ENCODE assay signal across 11 mouse cellular contexts in the genomic region with DNA sequence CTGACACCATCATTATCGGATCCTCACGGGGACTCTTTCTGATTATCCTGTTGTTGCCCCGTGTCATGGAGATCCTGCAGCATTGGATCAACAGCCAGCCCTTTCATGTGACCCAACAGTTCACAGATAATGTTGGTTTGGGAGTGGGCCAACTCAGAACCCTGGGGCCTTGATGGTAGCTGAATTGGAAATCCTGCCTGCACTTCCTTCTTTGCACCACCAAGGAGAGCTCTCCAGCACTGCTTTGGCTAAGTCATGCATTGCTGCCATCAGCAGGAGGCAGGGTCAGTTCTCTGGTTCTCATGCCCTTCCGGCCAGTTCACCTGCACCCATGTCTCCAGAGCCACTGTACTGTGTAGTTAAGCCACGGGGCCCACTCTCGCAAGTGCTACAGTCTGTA.
A peak's percentile ranks its signal among the peaks of the same experiment; 100 is the strongest.
DNase-seq lines count a peak whose midpoint lies in the region; ATAC-seq and TF ChIP-seq lines count a peak whose summit lies in the region.
"Had no signal": no experiment of that assay in that cellular context is flagged by ENCODE, and none has a peak within 500 bp of the region (broad histone marks: within the 10 kb centered on the region; RNA-seq: fewer than 3 reads in every experiment).

No protein-coding gene starts in this region.

- CTCF ChIA-PET in Patski (lab: Charles Lee) = interaction anchor here (0.9 kb wide), 1 partner anchor 8 kb away, joined by 3 read pairs; no protein-coding TSS in a partner anchor

- POLR2A ChIA-PET in Patski (lab: Charles Lee) = interaction anchor here (0.6 kb wide), 1 partner anchor 28 kb away, joined by 3 read pairs; no protein-coding TSS in a partner anchor

- peak; percentile 78 for DNase-seq in heart, adult 11 months
- no peak for DNase-seq in heart, adult 9 months (ENCODE audit: low spot score in 2 of 2)
- DNase-seq in lung, embryonic 14.5 days = peak; percentile 21
- DNase-seq in lung, adult 2 months = no peak
- no peak for DNase-seq in Patski (ENCODE audit: low read depth, low spot score)
- peak; percentile 27 for DNase-seq in kidney, adult 9 months
- DNase-seq in right cerebral cortex, adult 2 months (ENCODE audit: low spot score in 2 of 2) = no peak
- no peak for DNase-seq in layer of hippocampus, postnatal 25 days (ENCODE audit: extremely low spot score in 1 of 2, low spot score in 1 of 2)

- H3K27ac ChIP-seq in lung, embryonic 14.5 days (ENCODE audit: low read depth) = no peak overlapping the region
- H3K27ac ChIP-seq: heart, embryonic 15.5 days had no signal

- ATAC-seq in lung, embryonic 14.5 days (ENCODE audit: insufficient read depth) = peak; percentile 35; the same call in 1 of the 2 replicates
- ATAC-seq in Patski = peak; percentile 21
- ATAC-seq: inflammation-experienced regulatory T-cells, adult 6 months had no signal

- H3K9me3 ChIP-seq in lung, embryonic 14.5 days (ENCODE audit: low read depth, low read length) = no peaks in the 10 kb centered on the region
- H3K9me3 ChIP-seq: heart, embryonic 15.5 days had no signal

- H3K4me2 ChIP-seq in lung, embryonic 14.5 days = no peak overlapping the region
- H3K4me2 ChIP-seq: heart, embryonic 15.5 days; liver, embryonic 11.5 days had no signal

- no peak overlapping the region for H3K4me3 ChIP-seq in lung, embryonic 14.5 days (ENCODE audit: low read depth, low read length)
- H3K4me3 ChIP-seq in lung, adult 2 months (replicated peaks; ENCODE audit: extremely low read depth, low read depth, low read length) = no peak overlapping the region
- H3K4me3 ChIP-seq: heart, embryonic 15.5 days had no signal

- no peaks in the 10 kb centered on the region for H3K27me3 ChIP-seq in lung, embryonic 14.5 days (ENCODE audit: insufficient read depth, low read length)
- peaks cover 5% of the 10 kb centered on the region for H3K27me3 ChIP-seq in Patski
- H3K27me3 ChIP-seq: heart, embryonic 15.5 days had no signal

- in situ Hi-C loops in Patski (cut with MboI; ENCODE audit: low pct_unique_long_range_greater_than_20kb) = loop anchor here (25.0 kb wide), 1 partner anchor 910 kb away; no protein-coding TSS in a partner anchor

- no peaks in the 10 kb centered on the region for H3K4me1 ChIP-seq in lung, embryonic 14.5 days (ENCODE audit: insufficient read depth)
- H3K4me1 ChIP-seq in lung, adult 2 months (ENCODE audit: control insufficient read depth, insufficient read depth, low read length) = no peaks in the 10 kb centered on the region
- H3K4me1 ChIP-seq: heart, embryonic 15.5 days had no signal

- no peak overlapping the region for H3K9ac ChIP-seq in lung, embryonic 14.5 days
- H3K9ac ChIP-seq: heart, embryonic 15.5 days had no signal

- TF ChIP-seq POLR2A in lung, adult 2 months (IDR thresholded peaks at IDR 0.05; ENCODE audit: borderline replicate concordance, extremely low read depth, low read depth, low read length) = no peak

- no peaks in the 10 kb centered on the region for H3K36me3 ChIP-seq in lung, embryonic 14.5 days (ENCODE audit: insufficient read depth)
- H3K36me3 ChIP-seq: heart, embryonic 15.5 days had no signal

- 78% methylated on average over 6 of the region's 6 CpGs for WGBS in lung, embryonic 14.5 days
- WGBS in lung, adult 2 months = 79% methylated on average over 6 of the region's 6 CpGs

- TF ChIP-seq CTCF in lung, embryonic 14.5 days (IDR thresholded peaks at IDR 0.05; ENCODE audit: low read depth) = peak; percentile 26; the same call in 1 of the 2 replicates
- TF ChIP-seq CTCF in lung, adult 2 months (IDR thresholded peaks at IDR 0.05; ENCODE audit: insufficient read depth, low read length) = no peak
- peak; percentile 62 for TF ChIP-seq CTCF in Patski (IDR thresholded peaks at IDR 0.05)

Comparison
In these comparisons a context has a peak if more than half of its experiments do, and no peak if none do; other contexts are left out.
1. DNase-seq: peak in heart, adult 11 months (single experiment), lung, embryonic 14.5 days (single experiment) and kidney, adult 9 months (single experiment); none in heart, adult 9 months (0 of 2), lung, adult 2 months (single experiment), Patski (single experiment), right cerebral cortex, adult 2 months (0 of 2) and layer of hippocampus, postnatal 25 days (0 of 2).